Mouse (Mus musculus) heart, embryonic 12.5 days (tissue): ENCODE data around the gene Hoxd8. TPM values are rescaled to one million over a fixed set of nuclear protein-coding genes. Genes with fewer than 3 reads are reported as not detected.

Experiments
- ATAC-seq: fragments of 200-750 bp; cut with Nextera tagmentation; 2 replicates; pipeline ENCODE4 v1.8.0; 2017; ENCODE audit warnings: moderate TSS enrichment, moderate library complexity; ENCODE audit not compliant: insufficient number of reproducible peaks, low FRiP score
- H3K27ac ChIP-seq: fragments of 300-500 bp; sonication (generic); 2 replicates; pipeline ENCODE4 v1.5.1; 2016; ENCODE audit warnings: mild to moderate bottlenecking, moderate library complexity; ENCODE audit not compliant: poor library complexity, severe bottlenecking
- H3K27me3 ChIP-seq: fragments of 300-500 bp; sonication (generic); replicated peaks from 2 replicates; pipeline ENCODE4 v1.6.1; 2016; ENCODE audit warnings: mild to moderate bottlenecking, moderate library complexity
- H3K36me3 ChIP-seq: fragments of 300-500 bp; sonication (generic); 2 replicates; pipeline ENCODE4 v1.6.1; 2016; ENCODE audit warnings: mild to moderate bottlenecking, moderate library complexity
- H3K4me1 ChIP-seq: fragments of 300-500 bp; sonication (generic); replicated peaks from 2 replicates; pipeline ENCODE4 v1.6.1; 2016; ENCODE audit warnings: mild to moderate bottlenecking
- H3K4me2 ChIP-seq: fragments of 300-500 bp; sonication (generic); 2 replicates; pipeline ENCODE4 v1.6.1; 2016; ENCODE audit warnings: mild to moderate bottlenecking, moderate library complexity
- H3K4me3 ChIP-seq: fragments of 300-500 bp; sonication (generic); 2 replicates; pipeline ENCODE4 v1.5.1; 2016; ENCODE audit warnings: mild to moderate bottlenecking
- H3K9ac ChIP-seq: fragments of 300-500 bp; sonication (generic); 2 replicates; pipeline ENCODE4 v1.6.1; 2016; ENCODE audit warnings: mild to moderate bottlenecking, moderate library complexity
- H3K9me3 ChIP-seq: fragments of 300-500 bp; sonication (generic); replicated peaks from 2 replicates; pipeline ENCODE4 v1.6.1; 2016; ENCODE audit warnings: mild to moderate bottlenecking, moderate library complexity
- WGBS: fragments of 180-500 bp; shearing (Covaris S2); methylation state at CpG from one replicate; pipeline ENCODE4 v1.1.7; 2016; 5-methylcytosine and 5-hydroxymethylcytosine counted together
- polyA plus RNA-seq: library from polyadenylated mRNA; unstranded; fragments of >200 nt; fragmentation: Nextera tagmentation; extraction: Ambion mirVana; gene quantifications from 2 replicates; pipeline ENCODE4 v1.2.1, GENCODE M21; 2016

Hoxd8 gene
- polyA plus RNA-seq, 1 experiment from 2014 or later = 0.10 TPM

- Histone ChIP-seq H3K9ac (peak within 1 kb of the TSS; percentile 34; the same call in 1 of the 2 replicates), H3K4me1 (peaks cover 13% of the 10 kb centered on the region), H3K27me3 (peaks cover 95% of the 10 kb centered on the region), H3K4me3 (peak within 1 kb of the TSS; percentile 51), H3K4me2 (peak within 1 kb of the TSS; percentile 77), H3K27ac (no peak within 1 kb of the TSS), H3K36me3 (no peaks in the 10 kb centered on the region), H3K9me3 (no peaks in the 10 kb centered on the region)
- under 1% methylated on average over 65 of the region's 65 CpGs for WGBS
- peak; percentile 18; the same call in 1 of the 2 replicates for ATAC-seq
Observed at GRCm38 (mm10) chr2:74711721-74712621, 7.6 kb downstream of the Hoxd8 start, which contains the start of the genes Hoxd3 and Hoxd4. Gene Hoxd3, plus strand, starts transcription at chr2:74711927. Gene Hoxd4, plus strand, starts transcription at chr2:74711929.

DNA sequence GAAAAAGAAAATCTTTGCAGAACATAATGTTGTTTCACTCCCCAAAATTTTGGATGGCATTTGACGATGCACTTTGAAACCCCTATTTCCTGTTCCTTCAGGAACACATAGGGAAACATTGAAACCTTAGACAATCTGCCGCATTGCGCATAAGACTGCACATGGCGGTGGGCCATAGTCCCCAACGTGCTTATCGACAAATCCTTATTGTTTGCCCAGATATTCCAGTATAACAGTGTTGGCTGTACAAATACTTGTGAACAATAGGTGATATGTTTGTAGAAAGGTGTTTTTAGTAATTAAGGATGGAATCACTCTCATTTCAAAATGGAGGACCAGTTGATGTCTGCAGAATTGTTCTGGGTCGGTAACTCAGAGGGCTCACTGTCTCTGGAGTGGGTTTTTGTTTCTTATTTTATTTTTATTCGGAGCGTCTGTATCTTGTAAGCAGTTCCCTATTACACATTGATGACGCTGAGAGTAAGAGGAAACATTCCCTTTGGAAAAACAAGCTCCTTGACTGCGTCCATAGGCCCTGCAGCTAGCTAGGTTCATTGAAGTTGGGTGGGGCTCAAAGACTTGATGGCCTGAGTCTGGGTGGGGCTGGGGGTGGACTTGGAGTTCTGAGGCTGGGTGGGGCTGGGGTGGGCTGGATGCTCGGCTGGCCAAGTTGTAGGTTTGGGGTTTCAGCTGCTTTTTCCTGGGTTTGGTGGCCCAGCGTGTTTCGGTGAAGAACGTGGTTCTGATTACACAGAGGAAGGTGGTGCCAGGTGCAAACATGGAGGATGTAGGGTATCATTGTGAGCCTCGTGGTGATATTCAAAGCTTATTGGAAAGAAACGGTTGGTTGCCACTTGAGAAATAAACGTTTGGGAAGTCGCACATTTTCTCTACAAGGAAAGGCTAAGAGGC, 9.1 kb downstream of the Hoxd8 start:
- no peak for ATAC-seq
- Histone ChIP-seq H3K4me1 (peaks cover 13% of the 10 kb centered on the region), H3K27ac (no peak overlapping the region), H3K4me2 (no peak overlapping the region), H3K9me3 (no peaks in the 10 kb centered on the region), H3K36me3 (no peaks in the 10 kb centered on the region), H3K27me3 (peaks cover 96% of the 10 kb centered on the region), H3K9ac (no peak overlapping the region), H3K4me3 (no peak overlapping the region)
- 6% methylated on average over 19 of the region's 19 CpGs for WGBS

DNA sequence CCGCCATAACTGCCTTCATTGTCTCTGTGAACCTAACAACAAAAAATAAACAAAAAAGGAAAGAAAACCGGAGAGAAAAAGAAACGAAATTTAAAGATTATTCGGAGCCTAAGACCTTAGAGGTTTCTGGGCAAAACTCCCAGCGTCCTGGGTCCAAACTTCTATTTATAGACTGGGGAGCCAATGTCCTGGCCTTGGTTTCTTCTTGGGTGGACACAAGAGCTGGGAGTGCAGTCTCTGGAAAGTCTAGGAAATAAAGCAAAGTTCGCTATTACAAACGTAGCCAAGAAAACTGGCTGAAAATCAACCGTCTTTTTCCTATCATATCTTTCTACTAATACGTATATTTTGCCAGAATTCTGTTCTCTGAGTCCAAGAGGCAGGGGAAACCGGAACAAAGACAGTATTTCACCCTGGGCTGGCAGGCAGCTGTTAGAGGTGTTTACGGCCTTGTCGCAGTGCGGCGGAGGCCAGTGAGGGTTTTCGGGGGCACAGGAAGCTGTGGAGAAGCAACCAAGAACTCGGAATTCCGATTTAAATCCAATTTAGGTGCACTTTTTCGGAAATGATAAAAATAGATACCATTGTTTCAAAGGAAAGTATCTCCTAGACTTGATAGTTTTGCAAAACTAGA, 9.9 kb downstream of the Hoxd8 start:
- Histone ChIP-seq H3K9ac (no peak overlapping the region), H3K36me3 (no peaks in the 10 kb centered on the region), H3K4me2 (no peak overlapping the region), H3K4me3 (no peak overlapping the region), H3K9me3 (no peaks in the 10 kb centered on the region), H3K27ac (no peak overlapping the region), H3K27me3 (peaks cover 96% of the 10 kb centered on the region), H3K4me1 (peaks cover 13% of the 10 kb centered on the region)
- no peak for ATAC-seq
- 8% methylated on average over 18 of the region's 18 CpGs for WGBS

DNA sequence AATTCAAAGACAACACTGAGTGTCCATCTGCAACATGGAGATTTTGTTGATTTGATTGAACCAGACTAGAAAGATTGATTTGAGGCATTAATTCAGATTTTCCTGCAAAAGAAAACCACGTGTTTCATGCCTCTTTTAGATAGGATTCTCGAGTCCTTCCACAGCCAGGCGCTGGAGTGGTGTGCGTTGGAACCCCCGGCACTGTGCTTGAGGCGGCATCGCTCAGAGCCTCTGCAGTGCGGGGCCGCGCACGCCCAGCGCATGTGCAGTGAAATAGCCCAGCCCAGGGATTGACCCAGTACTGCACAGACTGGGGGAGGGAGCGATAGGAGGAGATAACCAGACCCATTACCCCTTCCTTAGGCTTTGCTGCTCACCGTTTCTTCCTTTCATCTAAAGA, 10.5 kb downstream of the Hoxd8 start:
- 0% methylated on average over 14 of the region's 14 CpGs for WGBS
- Histone ChIP-seq H3K27me3 (peaks cover 96% of the 10 kb centered on the region), H3K27ac (no peak overlapping the region), H3K4me3 (no peak overlapping the region), H3K4me2 (no peak overlapping the region), H3K4me1 (peaks cover 13% of the 10 kb centered on the region), H3K9me3 (no peaks in the 10 kb centered on the region), H3K9ac (no peak overlapping the region), H3K36me3 (no peaks in the 10 kb centered on the region)
- peak; percentile 57; the same call in 1 of the 2 replicates for ATAC-seq

DNA sequence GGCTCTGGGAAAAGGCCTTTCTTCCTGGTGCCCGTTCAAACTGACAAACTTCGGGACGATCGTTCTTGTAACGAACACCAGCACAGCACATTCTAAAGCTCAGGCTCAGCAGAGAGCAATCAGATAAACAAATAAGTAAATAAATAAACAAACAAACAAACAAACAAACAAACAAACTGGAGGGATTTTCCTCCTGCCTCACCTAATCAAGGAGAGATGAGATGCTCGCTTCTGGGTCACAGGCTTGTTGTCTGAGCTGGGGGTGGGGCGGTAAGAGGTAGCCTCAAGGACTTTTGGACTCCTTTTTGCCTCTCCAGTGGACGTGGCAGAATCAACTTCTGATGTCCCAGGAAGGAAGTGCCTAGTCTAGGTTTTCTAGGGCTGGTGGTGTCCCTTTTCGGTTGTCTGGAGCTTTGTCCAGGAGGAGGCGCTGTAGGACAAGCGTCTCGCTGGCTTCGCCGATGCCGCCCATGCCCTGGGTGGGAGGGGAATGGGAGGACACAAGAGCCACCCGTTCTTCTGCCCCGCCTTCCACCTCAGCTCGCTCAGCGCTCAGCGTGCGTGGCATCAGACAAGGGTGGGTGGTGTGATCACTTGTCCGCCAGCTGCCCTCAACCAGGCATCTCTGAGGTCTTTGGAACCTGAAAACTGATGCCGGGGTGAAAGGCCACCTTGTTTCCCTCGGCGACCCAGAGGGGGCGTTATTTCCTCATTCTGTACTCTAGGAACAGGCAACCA, 11.3 kb downstream of the Hoxd8 start:
- Histone ChIP-seq H3K4me1 (peaks cover 13% of the 10 kb centered on the region), H3K27ac (no peak overlapping the region), H3K4me3 (peak overlapping the region; percentile 35), H3K4me2 (peak overlapping the region; percentile 67), H3K9me3 (no peaks in the 10 kb centered on the region), H3K27me3 (peaks cover 96% of the 10 kb centered on the region), H3K36me3 (no peaks in the 10 kb centered on the region), H3K9ac (no peak overlapping the region)
- ATAC-seq = peak; percentile 45; the same call in 1 of the 2 replicates
- 5% methylated on average over 26 of the region's 26 CpGs for WGBS

DNA sequence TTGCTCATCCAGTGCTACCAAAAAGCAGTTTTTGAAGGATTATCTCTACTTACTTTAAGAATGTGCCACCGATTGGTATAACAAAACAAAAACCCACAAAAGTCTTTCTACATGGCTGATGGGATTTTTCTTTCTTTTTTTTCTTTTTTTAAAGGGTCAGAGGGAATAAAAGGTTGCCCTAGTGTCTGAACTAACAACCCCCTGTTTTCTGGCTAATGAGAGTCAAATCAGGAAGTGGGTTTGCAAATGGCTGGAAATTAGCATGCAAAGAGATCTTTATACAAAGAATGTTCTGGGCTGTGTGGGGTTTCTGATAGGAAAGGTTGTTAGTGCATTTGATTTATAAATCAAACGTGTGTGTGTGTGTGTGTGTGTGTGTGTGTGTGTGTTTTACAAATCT, 16.0 kb downstream of the Hoxd8 start:
- Histone ChIP-seq H3K27ac (no peak overlapping the region), H3K9me3 (no peaks in the 10 kb centered on the region), H3K4me3 (no peak overlapping the region), H3K27me3 (peaks cover 99% of the 10 kb centered on the region), H3K36me3 (no peaks in the 10 kb centered on the region), H3K4me2 (no peak overlapping the region), H3K9ac (no peak overlapping the region), H3K4me1 (0 out of 2 replicates have a peak, but pooled peaks cover 3% of the 10 kb centered on the region)
- WGBS = 11% methylated on average over 2 of the region's 2 CpGs
- no peak for ATAC-seq

GRCm38 (mm10) chr2:74720955-74721491, 16.6 kb downstream of the Hoxd8 start:
- Histone ChIP-seq H3K9ac (no peak overlapping the region), H3K4me1 (0 out of 2 replicates have a peak, but pooled peaks cover under 1% of the 10 kb centered on the region), H3K36me3 (no peaks in the 10 kb centered on the region), H3K27ac (no peak overlapping the region), H3K4me2 (no peak overlapping the region), H3K27me3 (peaks cover 98% of the 10 kb centered on the region), H3K9me3 (no peaks in the 10 kb centered on the region), H3K4me3 (no peak overlapping the region)
- 10% methylated on average over 5 of the region's 5 CpGs for WGBS
- no peak for ATAC-seq

- Histone ChIP-seq H3K9me3 (no peaks in the 10 kb centered on the region), H3K4me1 (no peaks in the 10 kb centered on the region), H3K9ac (no peak overlapping the region), H3K36me3 (no peaks in the 10 kb centered on the region), H3K27me3 (peaks cover 98% of the 10 kb centered on the region), H3K4me2 (no peak overlapping the region), H3K4me3 (no peak overlapping the region), H3K27ac (no peak overlapping the region)
- WGBS = 12% methylated on average over 6 of the region's 6 CpGs
- ATAC-seq = no peak
Observed at GRCm38 (mm10) chr2:74721882-74722281, 17.5 kb downstream of the Hoxd8 start.

DNA sequence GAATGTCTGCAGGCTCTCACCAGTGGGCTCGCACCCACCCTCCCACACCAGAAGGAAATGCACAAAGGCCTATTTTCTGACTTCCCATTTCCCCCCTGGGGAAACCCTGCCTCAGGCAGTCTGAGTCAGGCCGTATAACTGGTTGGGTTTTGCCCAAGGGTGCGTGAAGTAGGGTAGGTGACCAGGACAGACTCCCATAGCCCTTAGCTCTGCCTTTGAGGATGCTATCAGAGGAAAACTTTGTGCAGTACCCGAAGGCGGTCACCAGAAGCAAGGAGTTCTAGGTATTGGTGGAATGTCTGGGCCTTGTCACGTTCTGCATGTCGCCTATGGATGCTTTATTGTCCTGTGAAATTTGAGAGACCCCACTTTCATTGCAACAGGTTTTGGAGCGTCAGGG, 18.5 kb downstream of the Hoxd8 start:
- Histone ChIP-seq H3K9me3 (no peaks in the 10 kb centered on the region), H3K27me3 (peaks cover 98% of the 10 kb centered on the region), H3K27ac (no peak overlapping the region), H3K4me2 (no peak overlapping the region), H3K4me3 (no peak overlapping the region), H3K9ac (no peak overlapping the region), H3K36me3 (no peaks in the 10 kb centered on the region), H3K4me1 (peaks cover 9% of the 10 kb centered on the region)
- ATAC-seq = no peak
- WGBS = 9% methylated on average over 8 of the region's 8 CpGs
